Mouse (Mus musculus): ENCODE measurements around the gene Pard3. TPM values are rescaled to one million over a fixed set of nuclear protein-coding genes. Genes with fewer than 3 reads are reported as not detected.

Gene Pard3
- polyA plus RNA-seq, 1 experiment from 2014 or later: 33.8 TPM

DNA sequence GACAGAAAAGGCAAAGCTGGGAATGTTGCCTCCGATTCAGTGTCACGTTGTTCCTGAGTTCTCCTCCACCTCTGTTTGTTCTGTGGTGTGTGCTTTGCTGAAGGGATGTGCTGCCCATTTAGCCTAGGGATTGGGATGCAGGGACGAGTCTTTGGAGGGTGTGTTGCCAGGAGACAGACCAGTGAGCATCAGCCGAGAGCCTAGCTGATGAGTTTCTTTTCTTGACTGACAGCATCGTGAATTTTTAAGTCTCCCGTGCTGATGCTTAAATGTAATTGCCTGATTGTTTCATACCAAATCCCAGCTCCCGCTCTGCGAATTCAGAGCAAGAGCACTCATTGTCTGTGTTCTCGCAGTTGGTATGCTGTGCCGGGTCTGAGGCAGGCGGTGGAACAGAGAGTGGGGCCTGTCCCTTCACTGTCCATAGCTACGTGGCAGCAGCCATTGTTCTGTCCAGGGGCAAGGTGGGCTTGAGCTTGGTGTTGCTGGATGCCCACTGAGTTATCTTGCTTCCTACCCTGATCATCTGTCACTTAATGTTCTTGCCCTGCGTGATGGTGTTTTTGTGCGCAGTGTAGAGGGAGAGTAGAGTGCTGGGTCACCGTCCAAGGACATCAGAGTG lies 131.2 kb downstream of the Pard3 start:
- ATAC-seq (ENCODE audit: insufficient read depth) (no peak), DNase-seq (no peak)
- no peak for TF ChIP-seq CTCF (IDR thresholded peaks at IDR 0.05; ENCODE audit: low read depth)
- no peak overlapping the region for H3K4me2 ChIP-seq
- no peak overlapping the region for H3K27ac ChIP-seq (ENCODE audit: low read depth)
- H3K9me3 ChIP-seq (ENCODE audit: low read depth, low read length): no peaks in the 10 kb centered on the region
- no peak overlapping the region for H3K9ac ChIP-seq
- H3K4me3 ChIP-seq (ENCODE audit: low read depth, low read length): no peak overlapping the region
- H3K36me3 ChIP-seq (ENCODE audit: insufficient read depth): no peaks in the 10 kb centered on the region
- WGBS: 79% methylated on average over 15 of the region's 15 CpGs
- H3K4me1 ChIP-seq (ENCODE audit: insufficient read depth): peaks cover 7% of the 10 kb centered on the region; the same call in 1 of the 2 replicates
- H3K27me3 ChIP-seq (ENCODE audit: insufficient read depth, low read length): no peaks in the 10 kb centered on the region

DNA sequence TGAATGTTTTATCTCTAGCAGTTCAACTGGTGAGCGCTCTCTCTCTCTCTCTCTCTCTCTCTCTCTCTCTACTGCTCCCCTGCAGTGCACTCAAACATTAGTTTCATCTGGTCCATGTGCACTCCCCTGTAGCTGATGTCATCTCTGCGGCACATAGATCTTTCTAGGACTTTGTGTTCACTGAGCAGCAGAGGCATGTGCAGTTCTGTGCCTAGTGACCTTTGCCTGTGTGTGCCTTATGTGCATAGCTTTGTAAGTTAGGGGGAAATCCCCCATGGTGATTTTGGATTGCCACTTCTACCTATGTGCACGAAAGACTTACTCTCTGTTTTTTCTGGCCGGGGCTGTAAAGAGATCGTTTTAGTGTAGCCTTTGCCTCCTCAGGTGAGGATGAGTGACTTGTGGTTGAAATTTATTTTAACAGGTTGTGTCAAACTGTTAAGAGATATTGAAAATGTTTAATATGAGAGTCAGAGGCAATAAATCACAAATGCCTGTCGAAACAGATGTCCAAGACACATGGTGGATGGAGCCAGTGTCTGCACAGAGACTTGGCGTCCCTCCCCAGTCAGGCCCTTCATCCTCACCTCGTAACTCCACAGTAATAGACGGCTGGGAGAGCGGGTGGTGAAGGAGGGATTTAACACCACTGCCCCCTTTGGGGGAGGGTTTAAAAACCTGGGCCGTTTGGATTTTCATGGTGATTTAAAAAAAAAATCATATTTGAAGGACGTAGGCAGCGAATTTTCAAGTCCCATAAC lies 133.0 kb downstream of the Pard3 start:
- H3K4me3 ChIP-seq (ENCODE audit: low read depth, low read length): no peak overlapping the region
- H3K9ac ChIP-seq: no peak overlapping the region
- no peak overlapping the region for H3K4me2 ChIP-seq
- H3K9me3 ChIP-seq (ENCODE audit: low read depth, low read length): no peaks in the 10 kb centered on the region
- no peaks in the 10 kb centered on the region for H3K36me3 ChIP-seq (ENCODE audit: insufficient read depth)
- H3K4me1 ChIP-seq (ENCODE audit: insufficient read depth): peaks cover 7% of the 10 kb centered on the region; the same call in 1 of the 2 replicates
- H3K27ac ChIP-seq (ENCODE audit: low read depth): no peak overlapping the region
- no peaks in the 10 kb centered on the region for H3K27me3 ChIP-seq (ENCODE audit: insufficient read depth, low read length)
- ATAC-seq (ENCODE audit: insufficient read depth) (no peak), DNase-seq (peak; percentile 43)
- WGBS: 37% methylated on average over 13 of the region's 13 CpGs
- no peak for TF ChIP-seq CTCF (IDR thresholded peaks at IDR 0.05; ENCODE audit: low read depth)

DNA sequence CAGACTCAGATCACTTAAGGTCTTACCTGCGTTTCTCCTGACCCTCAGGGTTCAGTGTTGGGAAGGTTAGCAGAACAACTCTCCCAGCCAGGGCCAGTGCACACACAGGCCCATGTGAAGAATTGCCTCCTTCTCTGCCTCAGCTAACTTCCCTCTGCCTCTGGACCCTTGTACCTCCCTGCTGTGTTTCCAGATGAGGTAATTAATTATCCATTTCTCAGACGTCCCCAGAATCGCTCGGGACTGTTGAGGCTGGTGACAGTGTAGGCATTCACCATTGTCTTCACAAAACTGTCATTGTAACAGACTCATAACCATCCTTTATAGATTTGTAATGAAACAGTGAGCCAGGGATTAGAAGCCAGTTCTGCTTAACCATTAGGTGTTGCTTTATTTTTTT lies 143.8 kb downstream of the Pard3 start:
- no peak for ATAC-seq (ENCODE audit: insufficient read depth)
- no peak for TF ChIP-seq CTCF (IDR thresholded peaks at IDR 0.05; ENCODE audit: low read depth)
- no peak overlapping the region for H3K4me3 ChIP-seq (ENCODE audit: low read depth, low read length)
- H3K9ac ChIP-seq: no peak overlapping the region
- H3K36me3 ChIP-seq (ENCODE audit: insufficient read depth): no peaks in the 10 kb centered on the region
- no peak for DNase-seq
- H3K27ac ChIP-seq (ENCODE audit: low read depth): no peak overlapping the region
- H3K4me1 ChIP-seq (ENCODE audit: insufficient read depth): no peaks in the 10 kb centered on the region
- H3K9me3 ChIP-seq (ENCODE audit: low read depth, low read length): no peaks in the 10 kb centered on the region
- no peaks in the 10 kb centered on the region for H3K27me3 ChIP-seq (ENCODE audit: insufficient read depth, low read length)
- no peak overlapping the region for H3K4me2 ChIP-seq
- WGBS: 52% methylated on average over 4 of the region's 4 CpGs

DNA sequence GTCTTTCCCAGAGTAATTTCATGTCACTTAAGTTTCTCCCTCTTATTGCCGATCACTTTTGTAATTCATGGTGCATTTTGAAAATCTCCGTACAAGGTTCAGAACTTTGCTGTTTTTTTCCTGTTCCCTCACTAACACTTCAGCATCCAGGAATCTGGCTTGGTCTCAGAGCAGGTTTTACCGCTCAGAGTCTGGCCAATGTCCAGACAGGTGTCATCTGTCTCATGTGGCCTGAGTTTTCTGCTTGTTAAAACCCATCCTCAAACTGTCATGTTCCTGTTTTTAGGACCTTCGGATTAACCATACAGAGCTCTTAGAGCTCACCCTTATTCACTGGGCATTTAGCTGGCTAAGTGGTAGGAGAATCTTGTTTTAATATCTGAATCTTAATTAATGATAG lies 146.9 kb downstream of the Pard3 start:
- DNase-seq (no peak), ATAC-seq (ENCODE audit: insufficient read depth) (no peak)
- Histone ChIP-seq H3K4me3 (ENCODE audit: low read depth, low read length) (no peak overlapping the region), H3K9ac (no peak overlapping the region), H3K27me3 (ENCODE audit: insufficient read depth, low read length) (no peaks in the 10 kb centered on the region), H3K36me3 (ENCODE audit: insufficient read depth) (no peaks in the 10 kb centered on the region), H3K4me2 (no peak overlapping the region), H3K27ac (ENCODE audit: low read depth) (no peak overlapping the region), H3K9me3 (ENCODE audit: low read depth, low read length) (no peaks in the 10 kb centered on the region), H3K4me1 (ENCODE audit: insufficient read depth) (no peaks in the 10 kb centered on the region)
- WGBS: 72% methylated on average over 4 of the region's 4 CpGs
- no peak for TF ChIP-seq CTCF (IDR thresholded peaks at IDR 0.05; ENCODE audit: low read depth)

DNA sequence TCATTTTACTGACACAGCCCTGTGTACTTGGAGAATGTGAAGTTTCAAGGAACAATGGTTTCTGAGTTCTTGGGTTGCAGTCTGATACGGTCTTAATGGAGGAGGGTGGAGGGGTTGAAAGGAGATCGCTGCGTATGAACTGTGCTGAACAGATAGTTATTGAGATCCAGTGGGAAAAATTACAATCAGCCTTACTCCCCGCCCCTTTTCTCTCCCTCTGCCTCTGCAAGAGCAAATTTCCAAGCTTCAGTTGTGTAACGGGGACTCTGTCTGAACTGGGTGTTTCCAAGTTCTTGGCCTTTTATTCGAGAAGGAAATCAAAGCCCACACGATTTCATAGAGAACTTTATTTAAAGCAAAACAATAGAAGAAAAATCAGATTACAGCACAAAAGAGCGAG lies 150.6 kb downstream of the Pard3 start:
- H3K9ac ChIP-seq: no peak overlapping the region
- H3K9me3 ChIP-seq (ENCODE audit: low read depth, low read length): no peaks in the 10 kb centered on the region
- H3K4me1 ChIP-seq (ENCODE audit: insufficient read depth): no peaks in the 10 kb centered on the region; the same call in 1 of the 2 replicates
- H3K4me2 ChIP-seq: no peak overlapping the region
- H3K27ac ChIP-seq (ENCODE audit: low read depth): no peak overlapping the region
- H3K4me3 ChIP-seq (ENCODE audit: low read depth, low read length): no peak overlapping the region
- no peaks in the 10 kb centered on the region for H3K36me3 ChIP-seq (ENCODE audit: insufficient read depth)
- H3K27me3 ChIP-seq (ENCODE audit: insufficient read depth, low read length): no peaks in the 10 kb centered on the region
- ATAC-seq (ENCODE audit: insufficient read depth) (no peak), DNase-seq (no peak)
- WGBS: 80% methylated on average over 8 of the region's 8 CpGs
- no peak for TF ChIP-seq CTCF (IDR thresholded peaks at IDR 0.05; ENCODE audit: low read depth)

DNA sequence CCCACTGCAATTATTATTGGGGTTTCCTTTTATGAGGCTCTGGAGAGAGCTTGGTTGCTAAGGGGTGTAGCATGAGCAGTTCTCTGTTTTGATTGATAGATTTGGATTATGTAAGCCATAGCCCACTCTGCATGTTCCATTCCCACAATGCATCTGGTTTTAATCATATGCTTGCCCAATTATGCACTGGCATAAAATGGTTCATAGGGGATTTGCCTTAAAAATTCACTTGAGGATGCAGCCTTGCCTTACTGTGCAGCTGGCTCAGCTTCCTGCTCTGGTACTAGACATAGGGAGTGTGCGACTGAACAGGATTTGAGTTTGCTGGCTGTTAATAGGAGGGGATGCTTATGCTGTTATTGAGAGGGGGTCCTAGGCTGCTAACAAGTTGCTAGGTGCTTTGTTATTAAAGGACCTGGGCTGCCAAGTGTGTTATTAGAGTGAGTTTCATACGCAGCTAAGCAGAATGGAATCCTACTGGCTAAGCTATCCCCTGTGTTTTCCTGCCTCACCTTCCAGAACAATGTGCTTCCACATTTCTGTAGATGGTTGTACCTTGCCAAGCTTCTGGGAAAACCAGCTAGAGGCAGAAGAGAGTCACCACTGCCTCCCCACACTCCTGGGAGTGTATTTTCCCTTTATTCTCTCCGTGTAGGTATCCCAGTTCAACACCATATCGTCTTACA lies 151.2 kb downstream of the Pard3 start:
- no peak for ATAC-seq (ENCODE audit: insufficient read depth)
- Histone ChIP-seq H3K4me2 (no peak overlapping the region), H3K9ac (no peak overlapping the region), H3K36me3 (ENCODE audit: insufficient read depth) (no peaks in the 10 kb centered on the region), H3K4me1 (ENCODE audit: insufficient read depth) (peaks cover 2% of the 10 kb centered on the region), H3K9me3 (ENCODE audit: low read depth, low read length) (no peaks in the 10 kb centered on the region), H3K4me3 (ENCODE audit: low read depth, low read length) (no peak overlapping the region), H3K27ac (ENCODE audit: low read depth) (no peak overlapping the region), H3K27me3 (ENCODE audit: insufficient read depth, low read length) (no peaks in the 10 kb centered on the region)
- TF ChIP-seq CTCF (IDR thresholded peaks at IDR 0.05; ENCODE audit: low read depth): no peak
- DNase-seq: no peak
- WGBS: 76% methylated on average over 4 of the region's 4 CpGs

DNA sequence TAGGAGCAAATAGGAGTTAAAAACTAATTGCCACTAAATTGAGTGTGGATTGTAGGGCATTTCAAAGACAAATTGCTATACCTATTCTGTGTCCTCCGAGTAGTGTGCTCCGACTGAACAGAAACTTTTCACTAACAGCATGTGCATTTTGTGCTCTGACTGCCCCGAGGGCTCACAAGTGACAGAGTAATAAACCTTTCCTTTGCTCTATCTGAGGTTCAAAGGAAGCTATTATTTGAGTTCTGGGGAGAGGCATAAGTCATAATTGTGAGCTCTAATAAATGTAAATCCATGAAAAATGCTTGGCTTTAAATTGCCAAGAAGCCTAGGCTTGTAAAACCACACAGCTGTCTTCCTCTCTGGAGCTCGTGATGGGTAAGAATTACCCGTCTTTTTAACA lies 156.5 kb downstream of the Pard3 start:
- Histone ChIP-seq H3K4me3 (ENCODE audit: low read depth, low read length) (no peak overlapping the region), H3K9me3 (ENCODE audit: low read depth, low read length) (no peaks in the 10 kb centered on the region), H3K4me1 (ENCODE audit: insufficient read depth) (peaks cover 7% of the 10 kb centered on the region), H3K4me2 (no peak overlapping the region), H3K27me3 (ENCODE audit: insufficient read depth, low read length) (no peaks in the 10 kb centered on the region), H3K27ac (ENCODE audit: low read depth) (peak overlapping the region; percentile 60; the same call in 1 of the 2 replicates), H3K9ac (no peak overlapping the region), H3K36me3 (ENCODE audit: insufficient read depth) (no peaks in the 10 kb centered on the region)
- DNase-seq (no peak), ATAC-seq (ENCODE audit: insufficient read depth) (no peak)
- no peak for TF ChIP-seq CTCF (IDR thresholded peaks at IDR 0.05; ENCODE audit: low read depth)
- WGBS: 52% methylated on average over 5 of the region's 5 CpGs
